Mouse (Mus musculus): ENCODE measurements around the gene Pde9a. TPM values are rescaled to one million over a fixed set of nuclear protein-coding genes. Genes with fewer than 3 reads are reported as not detected.

Pde9a gene
- total and polyA plus RNA-seq, 3 experiments: 0.56 TPM; not detected in 2

GRCm38 (mm10) chr17:31429402-31429801 is 43.4 kb downstream of the Pde9a start:
- DNase-seq (ENCODE audit: low read depth, low spot score): peak; percentile 63
- no peak overlapping the region for H3K4me3 ChIP-seq (ENCODE audit: control insufficient read depth in 1 of 2, insufficient read depth in 1 of 2, low read depth in 2 of 2, low read length in 2 of 2)
- no peaks in the 10 kb centered on the region for H3K9me3 ChIP-seq (replicated peaks; ENCODE audit: insufficient read depth, low read length)
- no peak overlapping the region for H3K27ac ChIP-seq (ENCODE audit: control insufficient read depth, low read depth, low read length)
- no peaks in the 10 kb centered on the region for H3K27me3 ChIP-seq (ENCODE audit: control insufficient read depth in 1 of 2, insufficient read depth in 2 of 2, low read length in 2 of 2)
- no peaks in the 10 kb centered on the region for H3K79me2 ChIP-seq (ENCODE audit: control insufficient read depth, insufficient read depth, low read length, poor library complexity)
- no peaks in the 10 kb centered on the region for H3K4me1 ChIP-seq (ENCODE audit: control insufficient read depth in 1 of 2, insufficient read depth in 2 of 2, low read length in 2 of 2)
- TF ChIP-seq MAX (IDR thresholded peaks at IDR 0.05; ENCODE audit: low read length) (no peak), MXI1 (IDR thresholded peaks at IDR 0.05; ENCODE audit: low read depth, low read length) (no peak), JUND (IDR thresholded peaks at IDR 0.05; ENCODE audit: low read depth, low read length) (no peak), NELFE (IDR thresholded peaks at IDR 0.05; ENCODE audit: low read depth, low read length) (no peak), UBTF (IDR thresholded peaks at IDR 0.05; ENCODE audit: borderline replicate concordance, insufficient read depth, low read depth, low read length) (no peak), SMC3 (IDR thresholded peaks at IDR 0.05; ENCODE audit: low read depth, low read length) (peak; percentile 72), POLR2A (IDR thresholded peaks at IDR 0.05; ENCODE audit: control insufficient read depth in 1 of 2, insufficient read depth in 1 of 2, low read depth in 1 of 2, low read length in 2 of 2, poor library complexity in 1 of 2) (no peak), NRF1 (IDR thresholded peaks at IDR 0.05; ENCODE audit: insufficient read depth, low read depth, low read length, poor library complexity, severe bottlenecking) (no peak), USF1 (IDR thresholded peaks at IDR 0.05; ENCODE audit: low read depth, low read length) (no peak), TCF12 (IDR thresholded peaks at IDR 0.05; ENCODE audit: low read depth, low read length) (no peak), SIN3A (IDR thresholded peaks at IDR 0.05; ENCODE audit: low read length) (no peak), RAD21 (IDR thresholded peaks at IDR 0.05; ENCODE audit: low read depth, low read length) (peak; percentile 45), MYC (IDR thresholded peaks at IDR 0.05; ENCODE audit: low read depth, low read length) (no peak), CHD1 (IDR thresholded peaks at IDR 0.05; ENCODE audit: low read depth, low read length) (no peak), E2F4 (IDR thresholded peaks at IDR 0.05; ENCODE audit: borderline replicate concordance, low read depth, low read length) (no peak), POLR2AphosphoS2 (IDR thresholded peaks at IDR 0.05; ENCODE audit: low read length) (no peak), MEF2A (IDR thresholded peaks at IDR 0.05; ENCODE audit: extremely low read depth, insufficient replicate concordance, low read depth, low read length, poor library complexity, severe bottlenecking) (no peak), MAFK (IDR thresholded peaks at IDR 0.05; ENCODE audit: borderline replicate concordance, low read depth, low read length) (no peak), ZMIZ1 (IDR thresholded peaks at IDR 0.05; ENCODE audit: low read depth, low read length) (no peak), MAZ (IDR thresholded peaks at IDR 0.05; ENCODE audit: low read depth, low read length) (no peak), RCOR1 (IDR thresholded peaks at IDR 0.05; ENCODE audit: low read depth, low read length) (no peak), CTCF (IDR thresholded peaks at IDR 0.05 in 2 of 3, conservative IDR thresholded peaks at IDR 0.05 in 1 of 3; ENCODE audit: control insufficient read depth in 1 of 3, insufficient read depth in 1 of 3, low read depth in 2 of 3, low read length in 3 of 3, poor library complexity in 1 of 3, severe bottlenecking in 1 of 3) (peak; percentile 64 to 95 (median 74)), TAL1 (IDR thresholded peaks at IDR 0.05; ENCODE audit: low read length) (no peak), POLR2AphosphoS5 (IDR thresholded peaks at IDR 0.05; ENCODE audit: borderline replicate concordance, low read depth, low read length) (no peak)
- H3K36me3 ChIP-seq (ENCODE audit: control insufficient read depth in 1 of 2, insufficient read depth in 2 of 2, low read length in 2 of 2): no peaks in the 10 kb centered on the region
- H3K9ac ChIP-seq (ENCODE audit: control insufficient read depth, low read depth, low read length, poor library complexity, severe bottlenecking): no peak overlapping the region
